Mouse (Mus musculus) myocyte (in vitro differentiated cells): ENCODE results near the gene Psmd11.

ENCODE experiments used
- E2F4 ChIP-seq: IDR thresholded peaks from one replicate; pipeline ENCODE4 v1.6.1; 2011; ENCODE audit warnings: mild to moderate bottlenecking, control low read depth, moderate library complexity; ENCODE audit not compliant: insufficient read depth
- MAX ChIP-seq: IDR thresholded peaks from one replicate; pipeline ENCODE4 v1.6.1; 2011; ENCODE audit warnings: low read depth, mild to moderate bottlenecking, control low read depth
- MYOD1 ChIP-seq, 3 experiments: IDR thresholded peaks; one replicate each; pipeline ENCODE4 v1.6.1; 2011; ENCODE audit warnings: control low read depth in 2 of 3, low read depth in 2 of 3, mild to moderate bottlenecking in 2 of 3, moderate library complexity in 1 of 3; ENCODE audit not compliant: insufficient read length in 2 of 3, control insufficient read depth in 1 of 3
- MYOG ChIP-seq, 3 experiments: IDR thresholded peaks; one replicate each; pipeline ENCODE4 v1.6.1; 2011; ENCODE audit warnings: control low read depth in 2 of 3, low read depth in 2 of 3, mild to moderate bottlenecking in 2 of 3; ENCODE audit not compliant: insufficient read length in 2 of 3, control insufficient read depth in 1 of 3, insufficient read depth in 1 of 3
- POLR2A ChIP-seq: IDR thresholded peaks from one replicate; pipeline ENCODE4 v1.6.1; 2011; ENCODE audit warnings: low read depth, mild to moderate bottlenecking, control low read depth, moderate library complexity; ENCODE audit not compliant: insufficient read length
- SRF ChIP-seq: IDR thresholded peaks from one replicate; pipeline ENCODE4 v1.6.1; 2011; ENCODE audit warnings: low read depth; ENCODE audit not compliant: control insufficient read depth, insufficient read length
- TCF12 ChIP-seq: IDR thresholded peaks from one replicate; pipeline ENCODE4 v1.6.1; 2011; ENCODE audit warnings: mild to moderate bottlenecking, control low read depth; ENCODE audit not compliant: poor library complexity, insufficient read depth, severe bottlenecking
- USF1 ChIP-seq: IDR thresholded peaks from one replicate; pipeline ENCODE4 v1.6.1; 2011; ENCODE audit warnings: low read depth, mild to moderate bottlenecking, control low read depth, moderate library complexity

DNA sequence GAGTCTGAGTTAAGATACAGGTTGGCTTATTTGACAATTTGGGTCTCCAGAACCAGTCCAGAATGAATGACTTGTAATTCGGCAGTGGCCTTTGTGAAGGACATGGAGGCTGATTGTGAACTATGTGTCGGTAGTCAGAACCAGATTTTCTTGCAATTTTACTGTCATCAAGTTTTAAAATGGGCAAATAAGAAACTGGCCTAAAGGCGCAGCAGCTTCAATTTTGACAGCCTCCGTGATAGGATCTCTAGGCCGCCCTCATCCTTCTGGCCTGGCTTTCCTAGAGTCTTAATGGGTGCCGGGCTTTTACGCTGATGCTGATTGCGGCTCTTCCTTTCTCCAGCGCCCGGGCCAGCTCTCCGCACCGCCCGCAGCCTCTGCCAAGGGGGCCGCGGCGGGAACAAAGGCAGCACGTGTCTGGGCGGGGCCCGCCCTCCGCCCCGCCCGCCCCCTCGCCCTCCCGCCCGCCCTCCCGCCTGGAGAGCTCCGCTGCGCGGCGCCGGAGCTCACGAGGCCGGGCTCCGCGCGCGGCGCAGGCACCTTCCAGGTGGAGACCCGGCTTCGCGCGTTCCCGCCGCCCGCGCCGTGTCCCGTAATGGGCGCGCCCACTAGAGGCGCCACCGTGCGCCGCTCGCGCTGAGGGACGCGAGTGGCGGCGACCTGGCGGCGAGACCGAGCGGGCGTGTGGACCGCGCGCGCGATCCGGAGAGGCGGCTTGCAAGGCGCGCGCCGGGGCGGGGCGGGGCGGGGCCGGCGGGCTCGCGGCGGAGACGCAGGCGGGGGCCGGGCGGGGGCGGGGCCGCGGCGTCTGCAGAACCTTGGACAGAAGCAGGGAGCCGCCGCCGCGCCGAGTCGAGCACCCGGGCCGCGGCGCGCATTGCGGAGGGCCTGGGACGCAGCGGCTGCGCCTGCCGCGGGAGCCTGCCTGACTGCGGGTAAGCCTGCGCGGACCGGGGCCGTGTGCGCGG is 48.1 kb downstream of the Psmd11 start, which contains the start of gene Cdk5r1:
- peak in 1 of 3 experiments; percentile 39 for TF ChIP-seq MYOG (IDR thresholded peaks at IDR 0.05; ENCODE audit: control insufficient read depth in 1 of 3, insufficient read depth in 1 of 3, insufficient read length in 2 of 3, low read depth in 2 of 3)
- TF ChIP-seq MAX: no peak
- TF ChIP-seq POLR2A: peak; percentile 81
- peak; percentile 5 for TF ChIP-seq USF1
- peak; percentile 24 for TF ChIP-seq E2F4
- TF ChIP-seq TCF12: no peak
- peak in 1 of 3 experiments; percentile 56 for TF ChIP-seq MYOD1 (IDR thresholded peaks at IDR 0.05; ENCODE audit: control insufficient read depth in 1 of 3, insufficient read length in 2 of 3, low read depth in 2 of 3)
- TF ChIP-seq SRF: peak; percentile 28
